In genomic region chr6:101269335-101270094, GRCm38 (mm10) we compare ENCODE assay signal across 12 mouse cellular contexts.
DNase-seq lines count a peak whose midpoint lies in the region; ATAC-seq and TF ChIP-seq lines count a peak whose summit lies in the region.
"Had no signal": no experiment of that assay in that cellular context is flagged by ENCODE, and none has a peak within 500 bp of the region (broad histone marks: within the 10 kb centered on the region; RNA-seq: fewer than 3 reads in every experiment).

No protein-coding gene starts in this region.

- no peaks in the 10 kb centered on the region for H3K9me3 ChIP-seq in heart, embryonic 16.5 days (replicated peaks; ENCODE audit: control insufficient read depth, low read length)
- H3K9me3 ChIP-seq in lung, embryonic 16.5 days (ENCODE audit: control insufficient read depth, low read length): no peaks in the 10 kb centered on the region
- no peaks in the 10 kb centered on the region for H3K9me3 ChIP-seq in embryonic facial prominence, embryonic 14.5 days (ENCODE audit: control insufficient read depth, low read length)
- H3K9me3 ChIP-seq: kidney, embryonic 15.5 days had no signal

- H3K36me3 ChIP-seq in heart, embryonic 16.5 days (ENCODE audit: control insufficient read depth, insufficient read depth): peaks cover 4% of the 10 kb centered on the region; the same call in 1 of the 2 replicates
- no peaks in the 10 kb centered on the region for H3K36me3 ChIP-seq in lung, embryonic 16.5 days (ENCODE audit: control insufficient read depth, insufficient read depth, low read length)
- no peaks in the 10 kb centered on the region for H3K36me3 ChIP-seq in embryonic facial prominence, embryonic 14.5 days (ENCODE audit: control insufficient read depth, insufficient read depth, low read length)
- H3K36me3 ChIP-seq: kidney, embryonic 15.5 days had no signal

- H3K4me1 ChIP-seq in heart, embryonic 16.5 days (ENCODE audit: control insufficient read depth, insufficient read depth, low read length): peaks cover 65% of the 10 kb centered on the region
- peaks cover 63% of the 10 kb centered on the region for H3K4me1 ChIP-seq in lung, embryonic 16.5 days (replicated peaks; ENCODE audit: control insufficient read depth, insufficient read depth, low read length)
- H3K4me1 ChIP-seq in lung, adult 2 months (ENCODE audit: control insufficient read depth, insufficient read depth, low read length): peaks cover 3% of the 10 kb centered on the region; the same call in 1 of the 2 replicates
- peaks cover 50% of the 10 kb centered on the region for H3K4me1 ChIP-seq in embryonic facial prominence, embryonic 14.5 days (ENCODE audit: control insufficient read depth, insufficient read depth, low read length)

- no peaks in the 10 kb centered on the region for H3K27me3 ChIP-seq in heart, embryonic 16.5 days (ENCODE audit: control insufficient read depth, insufficient read depth, low read length)
- H3K27me3 ChIP-seq in lung, embryonic 16.5 days (ENCODE audit: control insufficient read depth, insufficient read depth, low read depth, low read length): no peaks in the 10 kb centered on the region
- H3K27me3 ChIP-seq in embryonic facial prominence, embryonic 14.5 days (replicated peaks; ENCODE audit: control insufficient read depth, insufficient read depth, low read length): no peaks in the 10 kb centered on the region

- no peak for DNase-seq in heart, postnatal 36 days
- no peak for DNase-seq in lung, adult 2 months
- DNase-seq in embryonic facial prominence, embryonic 14.5 days (ENCODE audit: low spot score): peak; percentile 60
- no peak for DNase-seq in thymus, adult 18-20 months
- no peak for DNase-seq in right cerebral cortex, postnatal 4 days
- DNase-seq: cerebellum, adult 8-10 months; layer of hippocampus, adult 9-11 months had no signal

- no peak overlapping the region for H3K4me2 ChIP-seq in heart, embryonic 16.5 days (ENCODE audit: low read depth, low read length)
- no peak overlapping the region for H3K4me2 ChIP-seq in lung, embryonic 16.5 days (ENCODE audit: low read depth, low read length)
- H3K4me2 ChIP-seq in embryonic facial prominence, embryonic 14.5 days (ENCODE audit: low read depth, low read length): no peak overlapping the region
- H3K4me2 ChIP-seq: kidney, embryonic 15.5 days had no signal

- ATAC-seq in heart, embryonic 16.5 days (replicated peaks; ENCODE audit: extremely low read depth, insufficient read depth, low FRiP score): no peak
- no peak for ATAC-seq in lung, embryonic 16.5 days (ENCODE audit: low read depth)
- no peak for ATAC-seq in embryonic facial prominence, embryonic 14.5 days (ENCODE audit: low read depth)
- peak; percentile 85 for ATAC-seq in megakaryocyte, adult 5-6 weeks (ENCODE audit: poor library complexity, severe bottlenecking)

- 60% methylated on average over 10 of the region's 10 CpGs for WGBS in heart, embryonic 16.5 days
- WGBS in lung, embryonic 16.5 days: 54% methylated on average over 10 of the region's 10 CpGs
- WGBS in lung, adult 2 months: 64% methylated on average over 10 of the region's 10 CpGs
- 27% methylated on average over 10 of the region's 10 CpGs for WGBS in embryonic facial prominence, embryonic 14.5 days

- no peak overlapping the region for H3K4me3 ChIP-seq in heart, embryonic 16.5 days (ENCODE audit: low read length)
- H3K4me3 ChIP-seq in lung, embryonic 16.5 days (ENCODE audit: low read length): no peak overlapping the region
- H3K4me3 ChIP-seq in lung, adult 2 months (replicated peaks; ENCODE audit: extremely low read depth, low read depth, low read length): no peak overlapping the region
- H3K4me3 ChIP-seq in embryonic facial prominence, embryonic 14.5 days (ENCODE audit: low read depth, low read length): no peak overlapping the region
- H3K4me3 ChIP-seq: kidney, embryonic 15.5 days had no signal

- TF ChIP-seq POLR2A in lung, adult 2 months (IDR thresholded peaks at IDR 0.05; ENCODE audit: borderline replicate concordance, extremely low read depth, low read depth, low read length): no peak

- intact Hi-C loops in heart, postnatal 36 days (cut with DNase I): loop anchor here (5.0 kb wide), 1 partner anchor 203 kb away; no protein-coding TSS in a partner anchor

- no peak for TF ChIP-seq CTCF in lung, adult 2 months (IDR thresholded peaks at IDR 0.05; ENCODE audit: insufficient read depth, low read length)

- H3K9ac ChIP-seq in heart, embryonic 16.5 days (ENCODE audit: low read length): no peak overlapping the region; the same call in 1 of the 2 replicates
- peak overlapping the region; percentile 28; the same call in 1 of the 2 replicates for H3K9ac ChIP-seq in lung, embryonic 16.5 days (ENCODE audit: low read length)
- no peak overlapping the region for H3K9ac ChIP-seq in embryonic facial prominence, embryonic 14.5 days (ENCODE audit: low read depth, low read length)
- H3K9ac ChIP-seq: kidney, embryonic 15.5 days had no signal

- H3K27ac ChIP-seq in heart, embryonic 16.5 days (ENCODE audit: low read length): peak overlapping the region; percentile 91
- peak overlapping the region; percentile 43 for H3K27ac ChIP-seq in lung, embryonic 16.5 days (ENCODE audit: low read length)
- H3K27ac ChIP-seq in embryonic facial prominence, embryonic 14.5 days (replicated peaks; ENCODE audit: low read depth, low read length): peak overlapping the region; percentile 61
- H3K27ac ChIP-seq: macrophage had no signal
